Mouse (Mus musculus) heart, adult 2 months (tissue): ENCODE measurements at regions not wholly inside any gene's neighbourhood (a gene's known extent, or its start where the extent isn't known, plus 50 kb on each side); places are given as distances from the start of the nearest gene placed in this dataset.

Source experiments
- CTCF ChIP-seq: fragments of 200-600 bp; IDR thresholded peaks from 2 replicates; pipeline ENCODE4 v1.8.1; 2022; ENCODE audit warnings: antibody characterized with exemption, mild to moderate bottlenecking, moderate library complexity
- POLR2A ChIP-seq: fragments of 200-500 bp; IDR thresholded peaks from 2 replicates; pipeline ENCODE4 v1.6.1; 2011; ENCODE audit warnings: mild to moderate bottlenecking, low read depth, low read length, control low read depth; ENCODE audit not compliant: insufficient read depth

DNA sequence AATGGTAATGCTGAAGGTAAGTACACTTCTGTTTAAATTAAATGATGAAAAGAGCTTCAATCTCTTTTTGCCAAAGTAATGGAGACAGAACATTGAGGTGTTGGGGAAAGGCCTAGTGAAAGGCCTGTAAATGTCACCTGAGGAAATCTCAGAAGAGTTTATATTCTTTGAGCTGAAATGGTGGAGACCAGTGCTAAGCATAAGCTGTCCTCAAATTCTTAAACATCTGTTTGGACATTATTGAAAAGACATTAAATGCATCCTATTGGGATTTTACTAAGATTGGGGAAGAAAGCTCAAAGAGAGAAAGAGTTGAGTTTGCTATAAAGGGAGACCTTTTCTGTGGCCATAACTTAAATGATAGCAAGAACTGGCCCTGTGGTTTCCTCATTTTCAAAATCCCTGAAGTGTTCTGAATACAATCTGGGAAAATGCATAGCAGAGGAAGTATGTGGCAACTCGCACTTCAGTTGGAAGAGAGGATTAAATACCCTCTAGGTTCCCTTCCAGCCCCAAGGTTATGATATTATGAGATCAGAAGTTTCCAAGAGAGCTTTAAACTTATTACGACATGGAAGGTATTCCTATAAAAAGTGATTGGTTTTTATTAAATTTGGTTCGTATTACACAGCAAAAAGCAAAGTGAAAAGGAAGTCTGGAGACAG lies 492.3 kb downstream of the 1190002N15Rik start:
- no peak for TF ChIP-seq POLR2A
- TF ChIP-seq CTCF, result no peak
